Mouse (Mus musculus) ES-Bruce4 (cell line): ENCODE results near the gene Tent4b. TPM values are rescaled to one million over a fixed set of nuclear protein-coding genes. Genes with fewer than 3 reads are reported as not detected.

ENCODE experiments used
- H3K27ac ChIP-seq: 2 replicates; pipeline ENCODE4 v1.5.1; 2012; ENCODE audit warnings: low read length, inconsistent platforms; ENCODE audit not compliant: insufficient read depth
- H3K27me3 ChIP-seq: 2 replicates; pipeline ENCODE4 v1.6.1; 2012; ENCODE audit warnings: mild to moderate bottlenecking, low read length, inconsistent platforms; ENCODE audit not compliant: control insufficient read depth, poor library complexity, insufficient read depth, severe bottlenecking
- H3K36me3 ChIP-seq: 2 replicates; pipeline ENCODE4 v1.6.1; 2012; ENCODE audit warnings: inconsistent platforms, mild to moderate bottlenecking, low read length, moderate library complexity; ENCODE audit not compliant: control insufficient read depth, poor library complexity, insufficient read depth, severe bottlenecking
- H3K4me1 ChIP-seq: one replicate; pipeline ENCODE4 v1.8.1; 2011; ENCODE audit warnings: low read length; ENCODE audit not compliant: control insufficient read depth, insufficient read depth
- H3K4me3 ChIP-seq: 2 replicates; pipeline ENCODE4 v1.5.1; 2011; ENCODE audit warnings: low read depth, mild to moderate bottlenecking, low read length
- H3K9ac ChIP-seq: 2 replicates; pipeline ENCODE4 v1.6.1; 2012; ENCODE audit warnings: low read depth, mild to moderate bottlenecking, inconsistent platforms; ENCODE audit not compliant: poor library complexity, severe bottlenecking
- H3K9me3 ChIP-seq: replicated peaks from 2 replicates; pipeline ENCODE4 v1.6.1; 2012; ENCODE audit warnings: mild to moderate bottlenecking, low read length, inconsistent platforms; ENCODE audit not compliant: control insufficient read depth, poor library complexity, insufficient read depth, severe bottlenecking
- CTCF ChIP-seq: IDR thresholded peaks from one replicate; pipeline ENCODE4 v1.8.1; 2011; ENCODE audit warnings: low read depth, low read length
- EP300 ChIP-seq: IDR thresholded peaks from 2 replicates; pipeline ENCODE4 v1.6.1; 2011; ENCODE audit warnings: low read depth, low read length; ENCODE audit not compliant: insufficient read depth
- POLR2A ChIP-seq: IDR thresholded peaks from one replicate; pipeline ENCODE4 v1.8.1; 2011; ENCODE audit warnings: low read length; ENCODE audit not compliant: insufficient read depth
- polyA plus RNA-seq: library from polyadenylated mRNA; stranded (reverse); fragments of >200 nt; gene quantifications from 2 replicates; pipeline ENCODE4 v1.2.4, GENCODE M21; 2011; ENCODE audit warnings: low read depth; ENCODE audit not compliant: missing spikeins, insufficient read depth, insufficient read length

Tent4b gene
- polyA plus RNA-seq, 1 experiment: 45.2 TPM

DNA sequence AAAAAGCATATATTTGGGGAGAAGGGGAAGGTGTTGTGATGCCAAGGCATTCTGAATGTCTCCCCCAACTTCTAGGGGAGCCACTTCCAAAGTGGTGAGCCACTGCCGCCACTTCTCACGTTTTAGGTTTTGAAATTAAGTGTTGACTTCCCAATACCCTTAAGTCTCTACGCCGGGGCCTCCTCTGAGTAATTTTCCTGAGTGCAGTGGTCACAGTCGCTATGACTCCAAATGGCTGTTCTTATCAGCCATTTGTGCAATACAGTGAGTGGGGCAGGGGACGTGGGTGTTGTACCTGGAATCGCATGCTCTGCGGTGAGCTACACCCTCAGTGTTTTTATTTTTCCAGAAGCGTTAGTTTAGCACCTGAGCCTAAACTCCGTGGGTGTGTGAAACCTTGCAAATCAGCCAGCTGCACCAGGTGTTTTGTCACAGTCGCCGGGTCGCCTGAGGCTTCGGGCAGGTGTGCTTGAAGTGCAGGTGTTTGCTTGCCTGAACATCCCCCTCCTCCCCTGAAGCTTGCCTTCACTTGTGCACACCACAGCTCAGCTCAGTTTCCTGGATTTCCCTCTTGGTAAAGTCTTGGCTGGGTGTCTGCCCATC is 67.9 kb downstream of the Tent4b start:
- no peak overlapping the region for H3K9ac ChIP-seq
- no peak overlapping the region for H3K27ac ChIP-seq
- H3K9me3 ChIP-seq: no peaks in the 10 kb centered on the region
- H3K36me3 ChIP-seq: no peaks in the 10 kb centered on the region
- no peaks in the 10 kb centered on the region for H3K27me3 ChIP-seq
- peaks cover 6% of the 10 kb centered on the region for H3K4me1 ChIP-seq
- TF ChIP-seq EP300 (no peak), CTCF (no peak), POLR2A (no peak)
- H3K4me3 ChIP-seq: no peak overlapping the region

DNA sequence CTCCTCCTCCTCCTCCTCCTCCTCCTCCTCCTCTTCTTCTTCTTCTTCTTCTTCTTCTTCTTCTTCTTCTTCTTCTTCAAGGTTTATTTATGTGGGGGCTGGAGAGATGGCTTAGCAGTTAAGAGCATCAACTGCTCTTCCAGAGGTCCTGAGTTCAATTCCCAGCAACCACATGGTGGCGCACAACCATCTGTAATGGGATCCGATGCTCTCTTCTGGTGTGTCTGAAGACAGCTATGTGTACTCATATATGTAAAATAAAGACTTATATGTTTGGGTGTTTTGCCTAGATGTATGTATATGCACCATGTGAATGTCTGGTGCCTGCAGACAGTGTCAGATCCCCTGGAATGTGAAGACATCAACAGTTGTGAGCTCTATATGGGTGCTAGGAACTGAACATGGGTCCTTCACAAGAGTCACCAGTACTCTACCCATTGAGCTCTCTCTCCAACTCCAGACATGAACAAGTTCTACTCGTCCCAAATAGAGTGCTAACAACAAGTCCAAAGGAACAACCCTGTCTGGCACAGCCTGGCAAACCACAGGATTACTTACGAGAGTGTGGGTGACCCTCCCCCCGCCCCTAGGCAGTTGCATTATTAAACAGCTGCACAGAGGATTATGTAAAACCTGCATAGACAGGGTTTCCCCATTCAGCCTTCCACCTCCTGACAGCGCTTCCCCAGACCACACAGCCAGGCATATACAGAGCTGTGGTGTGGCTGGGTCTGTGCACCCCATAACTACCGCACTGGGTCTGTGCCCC is 70.3 kb downstream of the Tent4b start:
- H3K4me3 ChIP-seq: no peak overlapping the region
- TF ChIP-seq CTCF (peak; percentile 37), POLR2A (no peak)
- H3K9me3 ChIP-seq: no peaks in the 10 kb centered on the region
- H3K36me3 ChIP-seq: no peaks in the 10 kb centered on the region
- peaks cover 2% of the 10 kb centered on the region for H3K4me1 ChIP-seq
- peaks cover 2% of the 10 kb centered on the region for H3K27me3 ChIP-seq
- no peak overlapping the region for H3K27ac ChIP-seq
- H3K9ac ChIP-seq: no peak overlapping the region

DNA sequence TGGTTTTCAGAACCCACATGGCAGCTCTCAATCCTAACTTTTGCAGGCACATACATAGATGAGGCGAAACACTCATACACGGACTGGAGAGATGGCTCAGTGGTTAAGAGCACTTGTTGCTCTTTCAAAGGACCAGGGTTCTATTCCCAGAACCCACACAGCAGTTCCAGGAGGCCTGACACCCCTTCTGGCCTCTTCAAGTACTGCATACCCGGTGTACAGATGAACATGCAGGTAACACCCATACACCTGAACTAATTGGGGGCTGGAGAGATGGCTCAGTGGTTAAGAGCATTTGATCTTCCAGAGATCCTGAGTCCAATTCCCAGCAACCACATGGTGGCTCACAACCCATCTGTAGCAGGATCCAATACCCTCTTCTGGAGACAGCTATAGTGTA is 71.1 kb downstream of the Tent4b start:
- Histone ChIP-seq H3K9me3 (no peaks in the 10 kb centered on the region), H3K9ac (no peak overlapping the region), H3K4me3 (no peak overlapping the region), H3K27ac (no peak overlapping the region), H3K4me1 (peaks cover 2% of the 10 kb centered on the region), H3K36me3 (no peaks in the 10 kb centered on the region), H3K27me3 (peaks cover 2% of the 10 kb centered on the region)
- no peak for TF ChIP-seq POLR2A
- TF ChIP-seq CTCF: no peak
- TF ChIP-seq EP300: no peak

DNA sequence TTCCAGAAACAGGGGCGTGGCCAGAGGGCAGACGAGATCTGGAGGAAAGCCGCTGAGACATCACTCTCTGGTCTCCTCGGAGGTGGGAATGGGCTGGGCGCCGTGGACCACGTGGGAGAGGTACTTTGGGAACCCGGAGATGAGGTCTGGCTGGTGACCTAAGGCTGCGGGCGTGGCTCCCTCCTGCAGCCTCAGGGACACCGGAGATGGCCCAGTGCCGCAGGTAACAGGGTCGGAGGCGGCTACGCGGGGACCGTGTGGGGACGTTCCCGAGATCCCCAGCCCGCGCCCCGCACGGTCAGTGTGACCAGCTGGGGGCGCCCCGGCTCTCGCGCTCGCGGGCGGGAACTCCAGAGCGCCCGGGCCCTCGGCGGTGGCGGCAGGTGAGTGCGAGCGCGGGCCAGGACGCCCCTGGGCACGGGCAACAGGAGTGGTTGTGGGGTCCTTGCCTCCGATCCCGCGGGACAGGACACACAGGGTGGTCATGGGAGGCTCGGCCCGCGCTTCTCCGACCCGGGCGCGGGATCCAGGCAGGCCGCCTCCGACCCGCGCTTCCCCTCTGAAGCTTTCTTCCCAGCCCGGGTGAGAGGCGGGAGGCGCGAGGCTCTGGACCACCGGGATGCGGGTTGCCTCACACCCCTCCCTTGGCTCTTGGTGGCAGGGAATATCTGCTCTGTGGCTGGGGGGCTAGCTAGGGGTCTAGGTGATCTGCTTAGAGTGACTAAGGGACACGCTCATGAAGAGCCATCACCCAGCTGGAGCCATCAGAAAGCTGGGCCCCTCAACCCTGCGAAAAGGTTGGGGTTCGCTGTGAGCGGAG is 73.4 kb downstream of the Tent4b start, which contains the start of gene Adcy7:
Gene Adcy7, plus strand, starts transcription at position 173 of the 820 bp plus-strand sequence.
- Histone ChIP-seq H3K27me3 (peaks cover 2% of the 10 kb centered on the region), H3K27ac (no peak within 1 kb of the TSS), H3K9ac (peak within 1 kb of the TSS; percentile 61), H3K4me3 (peak within 1 kb of the TSS; percentile 47), H3K36me3 (no peaks in the 10 kb centered on the region), H3K9me3 (no peaks in the 10 kb centered on the region), H3K4me1 (no peaks in the 10 kb centered on the region)
- TF ChIP-seq POLR2A (no peak), CTCF (peak; percentile 44), EP300 (no peak)

DNA sequence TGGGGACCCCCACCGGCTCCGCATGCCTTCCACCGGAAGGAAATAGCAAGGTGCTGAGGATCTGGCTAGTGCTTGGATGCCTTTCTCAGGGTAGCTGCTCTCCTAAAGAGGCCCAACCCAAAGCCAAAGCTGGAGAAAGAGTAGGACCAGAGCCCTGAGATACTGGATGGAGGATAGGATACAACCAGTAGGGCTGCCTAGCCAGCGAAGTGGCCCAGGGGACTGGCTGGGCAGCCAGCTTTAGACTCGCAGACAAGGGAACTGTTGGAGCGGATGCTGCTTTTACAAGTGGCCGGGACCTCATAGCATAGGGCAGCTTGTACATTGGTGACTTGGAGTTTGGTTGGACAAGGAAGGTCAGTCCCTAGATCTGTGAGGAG is 74.0 kb downstream of the Tent4b start:
- H3K27me3 ChIP-seq: peaks cover 2% of the 10 kb centered on the region
- no peak overlapping the region for H3K27ac ChIP-seq
- peak overlapping the region; percentile 61 for H3K9ac ChIP-seq
- no peaks in the 10 kb centered on the region for H3K9me3 ChIP-seq
- TF ChIP-seq POLR2A: no peak
- TF ChIP-seq EP300: no peak
- no peak for TF ChIP-seq CTCF
- no peaks in the 10 kb centered on the region for H3K4me1 ChIP-seq
- peak overlapping the region; percentile 47; the same call in 1 of the 2 replicates for H3K4me3 ChIP-seq
- H3K36me3 ChIP-seq: no peaks in the 10 kb centered on the region
